Mouse (Mus musculus) right cerebral cortex, adult 2 months (tissue): Measurements from ENCODE around the gene Marc1.

Source experiments
- DNase-seq, 2 experiments: peaks; one replicate each; pipeline ENCODE4 v3.0.0; 2021 to 2022; ENCODE audit warnings: low spot score in 2 of 2

The Marc1 gene

DNA sequence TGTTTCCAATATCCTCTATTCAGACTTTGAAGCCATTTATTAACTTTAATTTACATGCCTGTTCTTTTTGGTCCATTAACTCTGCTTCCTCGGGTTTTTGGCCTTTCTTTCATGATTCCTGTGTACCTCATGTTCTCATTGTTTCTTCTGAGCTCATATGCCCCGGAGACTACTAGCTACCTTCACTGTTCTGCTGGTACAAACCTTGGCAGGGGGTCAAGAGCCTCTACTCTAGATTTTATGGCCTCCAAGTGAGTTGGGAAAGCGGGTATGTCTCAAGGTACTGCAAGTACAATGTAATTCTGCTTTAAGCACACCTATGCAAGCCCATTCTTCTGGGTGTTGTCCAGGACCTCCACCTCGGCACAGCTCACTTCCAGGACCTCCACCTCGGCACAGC, 48.2 kb downstream of the Marc1 start:
- DNase-seq = no peak

DNA sequence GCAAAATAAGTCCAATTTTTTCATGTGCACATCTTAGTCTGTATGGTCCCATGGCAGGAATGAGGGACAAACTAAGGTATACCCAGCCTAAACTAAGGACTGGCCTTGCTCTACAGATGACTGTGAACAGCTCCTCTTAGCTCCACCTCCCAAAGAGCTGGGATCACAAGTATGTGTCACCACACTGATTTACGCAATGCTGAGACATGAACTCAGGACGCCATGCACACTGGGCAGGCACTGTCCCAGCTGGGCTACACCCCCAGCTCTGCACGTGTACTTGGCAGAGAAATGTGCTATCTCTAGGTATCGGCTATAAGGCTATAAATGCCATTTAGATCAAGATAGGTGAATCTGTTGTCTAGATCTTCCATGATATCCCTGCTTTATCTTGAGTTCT, 49.1 kb downstream of the Marc1 start:
- DNase-seq = no peak

DNA sequence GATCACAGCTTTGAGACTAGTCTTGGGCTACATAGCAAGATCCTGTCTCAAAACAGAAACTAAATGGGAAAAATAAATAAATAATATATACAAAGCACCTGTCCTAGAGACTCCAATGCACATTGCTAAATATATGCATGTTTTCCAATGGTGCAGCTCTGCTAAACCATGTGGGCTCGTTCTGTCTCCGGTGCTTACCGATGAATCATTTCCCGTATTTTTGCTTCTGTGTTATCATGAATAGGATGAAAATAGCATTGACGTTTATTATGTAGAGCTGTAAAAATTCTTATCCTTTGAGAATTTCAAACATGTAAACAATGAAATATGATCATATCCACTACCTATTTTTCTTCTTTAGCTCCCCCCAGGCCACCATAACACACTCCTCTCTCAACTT, 58.4 kb downstream of the Marc1 start:
- no peak for DNase-seq

DNA sequence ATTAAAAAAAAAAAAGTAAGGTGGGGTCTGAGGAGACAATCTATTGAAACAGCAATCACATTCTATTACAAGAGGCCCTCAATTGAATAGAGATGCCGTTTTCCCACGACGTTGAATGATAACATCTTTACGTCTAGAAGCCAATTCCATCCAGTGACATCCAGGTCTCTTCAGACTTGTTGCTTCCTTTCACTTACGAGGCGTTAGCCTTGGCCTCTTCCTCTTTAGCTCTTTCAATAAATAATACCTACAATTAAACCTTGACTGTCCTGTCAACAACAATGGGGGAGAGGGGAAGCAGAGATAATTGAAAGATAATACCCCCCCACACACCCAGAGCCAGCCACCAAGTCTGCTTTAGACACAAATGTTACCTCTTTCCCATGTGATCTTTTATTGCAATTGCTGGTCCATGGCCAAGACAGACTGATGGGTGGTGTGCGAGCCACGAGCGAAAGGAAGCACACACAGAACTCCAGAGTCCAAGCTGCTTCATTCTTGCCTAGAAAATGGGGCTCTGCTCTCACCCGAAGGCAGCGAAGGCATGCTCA, 60.9 kb downstream of the Marc1 start:
- DNase-seq = no peak

DNA sequence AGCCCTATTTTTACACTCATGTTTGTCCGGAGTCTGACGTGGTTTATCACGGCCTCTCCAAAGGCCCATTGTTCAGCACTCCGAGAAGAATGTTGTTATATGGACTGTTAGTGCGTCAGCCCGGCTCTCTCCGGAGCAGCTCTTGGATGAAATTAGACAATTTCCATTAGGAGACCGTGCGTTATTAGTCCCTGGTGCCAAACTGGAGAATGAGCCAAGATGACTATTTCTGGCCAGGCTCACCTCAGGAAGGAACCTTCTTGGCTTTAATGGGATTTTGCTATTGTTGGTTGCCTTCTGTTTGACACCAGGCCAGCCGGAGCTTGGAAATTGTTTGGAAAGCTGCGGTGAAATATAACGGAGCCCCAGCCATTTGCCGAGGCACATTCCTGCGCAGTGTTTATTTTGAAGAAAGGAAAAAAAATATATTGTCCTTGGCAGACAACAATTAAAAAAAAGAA, 62.4 kb downstream of the Marc1 start:
- no peak for DNase-seq

DNA sequence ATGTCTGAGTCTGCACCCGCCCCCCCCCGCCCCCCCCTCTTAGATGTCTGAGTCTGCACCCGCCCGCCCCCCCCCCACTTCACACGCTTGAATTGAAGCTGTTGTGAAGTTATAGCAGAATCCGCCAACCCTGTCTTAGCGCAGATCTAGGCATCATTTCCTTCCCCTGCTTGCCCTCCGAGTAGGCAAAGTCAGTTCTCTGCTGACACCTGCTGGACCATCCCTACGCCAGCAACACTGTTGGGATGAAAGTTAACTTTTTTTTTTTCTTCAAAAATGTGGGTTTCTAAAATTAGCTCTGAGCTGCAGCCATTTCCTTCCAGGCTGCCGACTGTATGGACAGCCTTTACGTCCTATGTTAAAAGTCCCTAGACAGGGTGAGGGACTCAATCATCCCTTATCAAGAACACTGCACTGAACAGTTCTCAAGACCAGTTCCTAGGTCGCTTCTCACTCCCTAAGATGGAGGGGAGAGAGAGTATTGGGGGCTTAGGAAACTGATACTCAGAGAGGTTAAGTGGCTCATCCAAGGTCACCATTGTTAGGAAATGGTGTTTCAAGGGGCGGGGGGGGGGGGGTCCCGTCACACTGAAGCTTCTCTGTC, 73.1 kb downstream of the Marc1 start:
- DNase-seq = peak in 1 of 2 experiments; percentile 72

DNA sequence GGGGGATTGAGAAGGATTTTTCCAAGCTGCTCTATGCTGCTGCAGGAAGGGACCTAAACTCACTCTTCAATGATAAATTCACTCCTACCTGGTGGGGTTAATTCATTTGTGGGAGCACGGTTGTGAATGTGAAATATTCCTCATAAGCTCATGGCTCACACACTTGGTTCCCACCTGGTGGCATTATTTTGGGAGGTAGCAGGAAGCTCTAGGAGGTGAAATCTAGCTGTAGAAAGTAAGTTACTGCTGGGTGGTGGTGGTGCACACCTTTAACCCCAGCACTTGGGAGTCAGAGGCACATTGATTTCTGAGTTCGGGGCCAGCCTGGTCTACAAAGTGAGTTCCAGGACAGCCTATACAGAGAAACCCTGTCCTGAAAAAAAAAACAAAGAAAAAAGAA, 73.9 kb downstream of the Marc1 start:
- DNase-seq = no peak
